Mouse (Mus musculus): ENCODE results near the gene Olr1. TPM values are rescaled to one million over a fixed set of nuclear protein-coding genes. Genes with fewer than 3 reads are reported as not detected.

The Olr1 gene
- 100 to 1,000 TPM in 2 of 26 experiments, 10 to 100 TPM in 7, 1 to 10 TPM in 8, under 1 TPM in 4, not detected in 5; 0.16 to 150 (median 3.5) TPM for total RNA-seq (2018; cell fraction: chromatin; rRNA removed)
- total RNA-seq (2018; cell fraction: cytosol; rRNA removed), result 10 to 100 TPM in 4 of 26 experiments, 1 to 10 TPM in 5, under 1 TPM in 17; 0.03 to 59.4 (median 0.27) TPM
- total RNA-seq (2018; cell fraction: nucleus; rRNA removed), result 10 to 100 TPM in 9 of 26 experiments, 1 to 10 TPM in 7, under 1 TPM in 9, not detected in 1; 0.21 to 86.2 (median 2.9) TPM
- polyA plus RNA-seq (2018), result 0.28 to 0.32 TPM (median 0.30 TPM) in 3 replicates

- H3K4me3 ChIP-seq (ENCODE audit: inconsistent target), result no peak within 1 kb of the TSS
- H3K79me2 ChIP-seq (ENCODE audit: inconsistent target), result no peaks in the 10 kb centered on the region
- 63% methylated on average over 9 of the region's 9 CpGs for WGBS (ENCODE audit: missing documents)
- H3K27ac ChIP-seq, result no peak within 1 kb of the TSS
- H3K36me3 ChIP-seq (ENCODE audit: inconsistent target), result no peaks in the 10 kb centered on the region
Observed at GRCm38 (mm10) chr6:129507024-129507423, at the start of gene Olr1. Gene Olr1, minus strand, starts transcription at chr6:129507165.

- Histone ChIP-seq H3K36me3 (ENCODE audit: inconsistent target) (no peaks in the 10 kb centered on the region), H3K4me3 (ENCODE audit: inconsistent target) (no peak overlapping the region), H3K27ac (no peak overlapping the region), H3K79me2 (ENCODE audit: inconsistent target) (no peaks in the 10 kb centered on the region)
- WGBS (ENCODE audit: missing documents), result 4% methylated on average over 3 of the region's 3 CpGs
Observed at GRCm38 (mm10) chr6:129548009-129548408, 41.0 kb upstream of the Olr1 start.

GRCm38 (mm10) chr6:129547277-129547676 is 40.3 kb upstream of the Olr1 start:
- Histone ChIP-seq H3K36me3 (ENCODE audit: inconsistent target) (peaks cover 4% of the 10 kb centered on the region; the same call in 1 of the 2 replicates), H3K27ac (no peak overlapping the region), H3K4me3 (ENCODE audit: inconsistent target) (no peak overlapping the region), H3K79me2 (ENCODE audit: inconsistent target) (no peaks in the 10 kb centered on the region)
- WGBS (ENCODE audit: missing documents), result 96% methylated on average over 2 of the region's 2 CpGs

- Histone ChIP-seq H3K27ac (no peak overlapping the region), H3K4me3 (ENCODE audit: inconsistent target) (no peak overlapping the region), H3K36me3 (ENCODE audit: inconsistent target) (peaks cover 30% of the 10 kb centered on the region), H3K79me2 (ENCODE audit: inconsistent target) (no peaks in the 10 kb centered on the region)
- WGBS (ENCODE audit: missing documents), result 92% methylated on average over 6 of the region's 6 CpGs
Observed at GRCm38 (mm10) chr6:129543709-129544606, 37.0 kb upstream of the Olr1 start.

GRCm38 (mm10) chr6:129542540-129542939 is 35.6 kb upstream of the Olr1 start:
- H3K36me3 ChIP-seq (ENCODE audit: inconsistent target), result peaks cover 45% of the 10 kb centered on the region
- WGBS (ENCODE audit: missing documents), result 89% methylated on average over 3 of the region's 3 CpGs
- no peaks in the 10 kb centered on the region; the same call in 1 of the 2 replicates for H3K79me2 ChIP-seq (ENCODE audit: inconsistent target)
- H3K27ac ChIP-seq, result no peak overlapping the region
- H3K4me3 ChIP-seq (ENCODE audit: inconsistent target), result no peak overlapping the region

GRCm38 (mm10) chr6:129541931-129542330 is 35.0 kb upstream of the Olr1 start:
- Histone ChIP-seq H3K36me3 (ENCODE audit: inconsistent target) (peaks cover 48% of the 10 kb centered on the region), H3K79me2 (ENCODE audit: inconsistent target) (peaks cover 3% of the 10 kb centered on the region; the same call in 1 of the 2 replicates), H3K4me3 (ENCODE audit: inconsistent target) (no peak overlapping the region), H3K27ac (no peak overlapping the region)
- WGBS (ENCODE audit: missing documents), result 93% methylated on average over 9 of the region's 9 CpGs

GRCm38 (mm10) chr6:129538555-129538954 is 31.6 kb upstream of the Olr1 start:
- H3K4me3 ChIP-seq (ENCODE audit: inconsistent target), result no peak overlapping the region
- H3K79me2 ChIP-seq (ENCODE audit: inconsistent target), result peaks cover 37% of the 10 kb centered on the region
- peaks cover 48% of the 10 kb centered on the region for H3K36me3 ChIP-seq (ENCODE audit: inconsistent target)
- 93% methylated on average over 6 of the region's 6 CpGs for WGBS (ENCODE audit: missing documents)
- H3K27ac ChIP-seq, result no peak overlapping the region

- Histone ChIP-seq H3K79me2 (ENCODE audit: inconsistent target) (peaks cover 43% of the 10 kb centered on the region), H3K36me3 (ENCODE audit: inconsistent target) (peaks cover 35% of the 10 kb centered on the region), H3K4me3 (ENCODE audit: inconsistent target) (no peak overlapping the region), H3K27ac (no peak overlapping the region)
- WGBS (ENCODE audit: missing documents), result 15% methylated on average over 4 of the region's 4 CpGs
Observed at GRCm38 (mm10) chr6:129535723-129536122, 28.8 kb upstream of the Olr1 start.

GRCm38 (mm10) chr6:129534627-129535190 is 27.7 kb upstream of the Olr1 start:
- WGBS (ENCODE audit: missing documents), result 49% methylated on average over 4 of the region's 4 CpGs
- Histone ChIP-seq H3K4me3 (ENCODE audit: inconsistent target) (peak overlapping the region; percentile 94; the same call in 1 of the 2 replicates), H3K79me2 (ENCODE audit: inconsistent target) (peaks cover 43% of the 10 kb centered on the region), H3K36me3 (ENCODE audit: inconsistent target) (peaks cover 25% of the 10 kb centered on the region), H3K27ac (no peak overlapping the region)

GRCm38 (mm10) chr6:129534057-129534456 is 27.1 kb upstream of the Olr1 start:
- Histone ChIP-seq H3K27ac (peak overlapping the region; percentile 76; the same call in 1 of the 2 replicates), H3K4me3 (ENCODE audit: inconsistent target) (peak overlapping the region; percentile 94), H3K36me3 (ENCODE audit: inconsistent target) (peaks cover 19% of the 10 kb centered on the region), H3K79me2 (ENCODE audit: inconsistent target) (peaks cover 43% of the 10 kb centered on the region)
- WGBS (ENCODE audit: missing documents), result 1% methylated on average over 9 of the region's 9 CpGs

GRCm38 (mm10) chr6:129532942-129533860 is 26.2 kb upstream of the Olr1 start, which contains the start of gene Gabarapl1:
Gene Gabarapl1, plus strand, starts transcription at chr6:129533160.
- Histone ChIP-seq H3K27ac (peak within 1 kb of the TSS; percentile 76), H3K4me3 (ENCODE audit: inconsistent target) (peak within 1 kb of the TSS; percentile 94), H3K79me2 (ENCODE audit: inconsistent target) (peaks cover 43% of the 10 kb centered on the region), H3K36me3 (ENCODE audit: inconsistent target) (peaks cover 10% of the 10 kb centered on the region)
- under 1% methylated on average over 50 of the region's 55 CpGs for WGBS (ENCODE audit: missing documents)

- H3K79me2 ChIP-seq (ENCODE audit: inconsistent target), result peaks cover 43% of the 10 kb centered on the region
- peaks cover 4% of the 10 kb centered on the region; the same call in 1 of the 2 replicates for H3K36me3 ChIP-seq (ENCODE audit: inconsistent target)
- H3K27ac ChIP-seq, result peak overlapping the region; percentile 76
- H3K4me3 ChIP-seq (ENCODE audit: inconsistent target), result peak overlapping the region; percentile 94
- WGBS (ENCODE audit: missing documents), result 32% methylated on average over 7 of the region's 7 CpGs
Observed at GRCm38 (mm10) chr6:129532556-129532941, 25.6 kb upstream of the Olr1 start.

GRCm38 (mm10) chr6:129530261-129530660 is 23.3 kb upstream of the Olr1 start:
- H3K36me3 ChIP-seq (ENCODE audit: inconsistent target), result no peaks in the 10 kb centered on the region
- no peak overlapping the region for H3K4me3 ChIP-seq (ENCODE audit: inconsistent target)
- H3K79me2 ChIP-seq (ENCODE audit: inconsistent target), result peaks cover 23% of the 10 kb centered on the region
- H3K27ac ChIP-seq, result no peak overlapping the region

- H3K4me3 ChIP-seq (ENCODE audit: inconsistent target), result no peak overlapping the region
- WGBS (ENCODE audit: missing documents), result 88% methylated on average over 1 of the region's 1 CpGs
Observed at GRCm38 (mm10) chr6:129529605-129530004, 22.6 kb upstream of the Olr1 start.

More at GRCm38 (mm10) chr6:129529605-129530004, 22.6 kb upstream of the Olr1 start:
- H3K27ac ChIP-seq, result no peak overlapping the region
- H3K79me2 ChIP-seq (ENCODE audit: inconsistent target), result peaks cover 17% of the 10 kb centered on the region
- H3K36me3 ChIP-seq (ENCODE audit: inconsistent target), result no peaks in the 10 kb centered on the region
